Comparison of ENCODE assay signal across 8 mouse cellular contexts in the genomic region with DNA sequence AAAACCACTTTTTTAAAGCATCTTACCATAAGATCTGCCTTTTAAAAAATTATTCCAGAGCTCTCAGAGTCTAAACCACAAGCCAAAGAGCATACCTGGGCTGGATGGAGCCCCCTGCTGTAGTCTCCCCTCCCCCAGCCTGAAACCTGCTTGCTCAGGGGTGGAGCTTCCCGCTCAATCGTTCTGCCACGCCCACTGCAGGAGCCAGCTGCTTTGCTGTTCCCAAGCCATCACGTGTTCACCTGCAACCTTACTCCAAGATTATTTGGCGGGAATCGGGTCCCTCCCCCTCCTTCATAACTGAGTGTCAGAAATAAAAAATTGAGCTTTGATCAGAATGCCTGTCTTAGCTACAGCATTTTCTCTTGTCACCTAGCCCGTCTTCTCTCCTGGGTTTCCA. TPM values are rescaled to one million over a fixed set of nuclear protein-coding genes. Genes with fewer than 3 reads are reported as not detected.
"Had no signal": no experiment of that assay in that cellular context is flagged by ENCODE, and none has a peak within 500 bp of the region (broad histone marks: within the 10 kb centered on the region; RNA-seq: fewer than 3 reads in every experiment).

No protein-coding gene starts in this region.

RNA-seq across cellular contexts. Expression of a gene that starts 16.6 kb away (rescaled TPM):
- polyA plus RNA-seq: neural tube, embryonic 14.5 days; neural tube, embryonic 15.5 days; testis, adult 2 months had no signal

RNA-seq across cellular contexts. Expression of a gene that starts 44.2 kb away (rescaled TPM):
- polyA plus RNA-seq: neural tube, embryonic 14.5 days; neural tube, embryonic 15.5 days; small intestine, adult 2 months; spleen, adult 2 months; stomach, embryonic 14.5 days; stomach, embryonic 15.5 days; stomach, embryonic 16.5 days; testis, adult 2 months had no signal
